Mouse (Mus musculus) lung, postnatal 0 days (tissue): ENCODE measurements at regions not wholly inside any gene's neighbourhood (a gene's known extent, or its start where the extent isn't known, plus 50 kb on each side); places are given as distances from the start of the nearest gene placed in this dataset.

Source experiments
- ATAC-seq: fragments of 200-750 bp; cut with Nextera tagmentation; 2 replicates; pipeline ENCODE4 v1.8.0; 2017; ENCODE audit warnings: moderate library complexity
- DNase-seq: peaks from one replicate; pipeline ENCODE4 v3.0.0-alpha.2; 2016; ENCODE audit warnings: low spot score
- H3K27ac ChIP-seq: fragments of 300-500 bp; sonication (generic); 2 replicates; pipeline ENCODE4 v1.5.1; 2014; ENCODE audit warnings: antibody characterized with exemption, mild to moderate bottlenecking, low read length, mixed read lengths
- H3K27me3 ChIP-seq: fragments of 300-500 bp; sonication (generic); replicated peaks from 2 replicates; pipeline ENCODE4 v1.6.1; 2014; ENCODE audit warnings: low read length, mixed read lengths; ENCODE audit not compliant: insufficient read depth
- H3K36me3 ChIP-seq: fragments of 300-500 bp; sonication (generic); 2 replicates; pipeline ENCODE4 v1.6.1; 2014; ENCODE audit warnings: low read length, mixed read lengths; ENCODE audit not compliant: insufficient read depth
- H3K4me1 ChIP-seq: fragments of 300-500 bp; sonication (generic); 2 replicates; pipeline ENCODE4 v1.6.1; 2014; ENCODE audit warnings: antibody characterized with exemption, low read depth, low read length, mixed read lengths; ENCODE audit not compliant: insufficient read depth
- H3K4me2 ChIP-seq: fragments of 300-500 bp; sonication (generic); replicated peaks from 2 replicates; pipeline ENCODE4 v1.6.1; 2014; ENCODE audit warnings: low read depth, mild to moderate bottlenecking, low read length, moderate library complexity, mixed read lengths
- H3K4me3 ChIP-seq: fragments of 300-500 bp; sonication (generic); 2 replicates; pipeline ENCODE4 v1.5.1; 2014; ENCODE audit warnings: low read depth, low read length
- H3K9ac ChIP-seq: fragments of 300-500 bp; sonication (generic); replicated peaks from 2 replicates; pipeline ENCODE4 v1.6.1; 2014; ENCODE audit warnings: low read depth, mild to moderate bottlenecking
- H3K9me3 ChIP-seq: fragments of 300-500 bp; sonication (generic); 2 replicates; pipeline ENCODE4 v1.6.1; 2016; ENCODE audit warnings: low read length, mixed read lengths
- CTCF ChIP-seq: IDR thresholded peaks from 2 replicates; pipeline ENCODE4 v1.5.1; 2016; ENCODE audit warnings: antibody characterized with exemption, mild to moderate bottlenecking
- EP300 ChIP-seq: IDR thresholded peaks from 2 replicates; pipeline ENCODE4 v1.6.1; 2016; ENCODE audit warnings: antibody characterized with exemption, mild to moderate bottlenecking, control low read depth
- WGBS: fragments of 180-500 bp; shearing (Covaris S2); extraction: QIAGEN DNeasy Blood & Tissue Kit; methylation state at CpG from one replicate; pipeline ENCODE4 v1.1.7; 2014; 5-methylcytosine and 5-hydroxymethylcytosine counted together

- Histone ChIP-seq H3K9me3 (no peaks in the 10 kb centered on the region), H3K36me3 (no peaks in the 10 kb centered on the region), H3K9ac (no peak overlapping the region), H3K4me3 (no peak overlapping the region), H3K4me2 (no peak overlapping the region), H3K27me3 (no peaks in the 10 kb centered on the region), H3K4me1 (no peaks in the 10 kb centered on the region; the same call in 1 of the 2 replicates), H3K27ac (no peak overlapping the region)
- no peak for ATAC-seq
- peak; percentile 44 for DNase-seq
- no peak for TF ChIP-seq CTCF
- TF ChIP-seq EP300, result no peak
- WGBS, result 77% methylated on average over 6 of the region's 6 CpGs
These were observed 163.4 kb upstream of the Jmjd1c start for GRCm38 (mm10) chr10:66932544-66932943.

- no peak overlapping the region for H3K4me2 ChIP-seq
- no peaks in the 10 kb centered on the region for H3K9me3 ChIP-seq
- no peak for TF ChIP-seq CTCF
- no peak for TF ChIP-seq EP300
- H3K9ac ChIP-seq, result no peak overlapping the region
- H3K4me1 ChIP-seq, result no peaks in the 10 kb centered on the region; the same call in 1 of the 2 replicates
- no peak for DNase-seq
- no peaks in the 10 kb centered on the region for H3K36me3 ChIP-seq
- no peak for ATAC-seq
- WGBS, result 70% methylated on average over 7 of the region's 7 CpGs
- H3K27me3 ChIP-seq, result no peaks in the 10 kb centered on the region
- no peak overlapping the region for H3K4me3 ChIP-seq
- H3K27ac ChIP-seq, result no peak overlapping the region
These were observed 162.2 kb upstream of the Jmjd1c start for GRCm38 (mm10) chr10:66933689-66934088.

- no peak for DNase-seq
- WGBS, result 60% methylated on average over 6 of the region's 6 CpGs
These were observed 160.2 kb upstream of the Jmjd1c start for GRCm38 (mm10) chr10:66935731-66936130.

GRCm38 (mm10) chr10:66937116-66937515 is 158.8 kb upstream of the Jmjd1c start:
- TF ChIP-seq CTCF (no peak), EP300 (no peak)
- Histone ChIP-seq H3K27ac (no peak overlapping the region), H3K4me3 (no peak overlapping the region), H3K4me2 (no peak overlapping the region), H3K9me3 (no peaks in the 10 kb centered on the region), H3K9ac (no peak overlapping the region), H3K4me1 (no peaks in the 10 kb centered on the region), H3K27me3 (no peaks in the 10 kb centered on the region), H3K36me3 (no peaks in the 10 kb centered on the region)
- ATAC-seq, result no peak
- DNase-seq, result peak; percentile 44
- WGBS, result 80% methylated on average over 13 of the region's 13 CpGs

More at GRCm38 (mm10) chr10:66935731-66936130, 160.2 kb upstream of the Jmjd1c start:
- no peak for ATAC-seq
- Histone ChIP-seq H3K4me3 (no peak overlapping the region), H3K27ac (no peak overlapping the region), H3K4me2 (no peak overlapping the region), H3K9me3 (no peaks in the 10 kb centered on the region), H3K36me3 (no peaks in the 10 kb centered on the region), H3K9ac (no peak overlapping the region), H3K27me3 (no peaks in the 10 kb centered on the region), H3K4me1 (no peaks in the 10 kb centered on the region)
- TF ChIP-seq EP300, result no peak
- TF ChIP-seq CTCF, result no peak

DNA sequence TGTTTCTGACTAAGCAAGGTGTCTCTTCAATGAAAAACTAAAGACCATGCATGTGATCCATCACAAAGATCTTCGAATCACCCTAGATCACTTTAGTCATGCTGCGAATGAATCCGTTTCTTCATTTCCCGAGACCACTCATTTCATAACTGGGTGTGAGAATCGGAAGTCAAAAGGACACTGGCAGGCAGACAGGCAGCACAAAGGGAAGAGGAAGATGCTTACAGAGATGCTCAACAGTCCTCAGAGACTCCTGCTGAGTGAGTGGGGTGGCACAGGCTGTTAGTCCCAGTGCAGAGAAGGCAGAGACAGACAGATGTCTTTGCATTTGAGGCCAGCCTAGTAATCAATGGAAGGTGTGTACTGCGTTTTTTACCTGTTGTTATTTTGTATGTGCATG is 155.6 kb upstream of the Jmjd1c start:
- H3K9me3 ChIP-seq, result no peaks in the 10 kb centered on the region
- no peak overlapping the region for H3K9ac ChIP-seq
- H3K4me2 ChIP-seq, result no peak overlapping the region
- H3K36me3 ChIP-seq, result no peaks in the 10 kb centered on the region
- H3K4me1 ChIP-seq, result no peaks in the 10 kb centered on the region
- TF ChIP-seq CTCF, result no peak
- no peak for TF ChIP-seq EP300
- no peak overlapping the region for H3K4me3 ChIP-seq
- DNase-seq (no peak), ATAC-seq (no peak)
- no peaks in the 10 kb centered on the region for H3K27me3 ChIP-seq
- WGBS, result 83% methylated on average over 6 of the region's 6 CpGs
- H3K27ac ChIP-seq, result no peak overlapping the region

DNA sequence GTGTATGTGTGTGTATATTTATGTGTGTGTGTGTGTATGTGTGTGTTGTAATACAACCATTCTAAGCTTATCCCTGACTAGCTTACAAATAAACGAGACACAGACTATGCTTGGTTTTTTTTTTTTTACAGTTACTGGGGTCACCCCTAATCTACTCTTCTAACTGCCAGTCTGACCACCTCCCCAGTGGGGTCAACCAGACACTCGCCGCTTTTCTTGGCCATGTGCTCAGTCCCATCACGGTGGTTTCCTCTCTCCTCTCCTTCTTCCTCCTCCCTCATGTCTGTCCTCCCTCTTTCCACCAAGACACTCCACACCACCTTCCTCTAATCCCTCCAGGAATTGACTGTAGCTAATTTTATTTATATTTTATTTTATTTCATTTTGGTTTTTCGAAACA is 155.0 kb upstream of the Jmjd1c start:
- WGBS, result 78% methylated on average over 5 of the region's 5 CpGs

GRCm38 (mm10) chr10:66941974-66942373 is 154.0 kb upstream of the Jmjd1c start:
- TF ChIP-seq CTCF (no peak), EP300 (no peak)
- no peak for DNase-seq
- no peaks in the 10 kb centered on the region for H3K36me3 ChIP-seq
- 70% methylated on average over 3 of the region's 3 CpGs for WGBS
- H3K9ac ChIP-seq, result no peak overlapping the region
- no peak for ATAC-seq
- H3K4me2 ChIP-seq, result no peak overlapping the region
- H3K9me3 ChIP-seq, result no peaks in the 10 kb centered on the region
- no peak overlapping the region for H3K4me3 ChIP-seq
- H3K27ac ChIP-seq, result no peak overlapping the region
- H3K27me3 ChIP-seq, result no peaks in the 10 kb centered on the region
- H3K4me1 ChIP-seq, result no peaks in the 10 kb centered on the region

More for the DNA sequence above, 155.0 kb upstream of the Jmjd1c start:
- Histone ChIP-seq H3K36me3 (no peaks in the 10 kb centered on the region), H3K4me2 (no peak overlapping the region), H3K27ac (no peak overlapping the region), H3K4me1 (no peaks in the 10 kb centered on the region), H3K9me3 (no peaks in the 10 kb centered on the region), H3K27me3 (no peaks in the 10 kb centered on the region), H3K9ac (no peak overlapping the region), H3K4me3 (no peak overlapping the region)
- ATAC-seq, result no peak
- DNase-seq, result no peak
- TF ChIP-seq CTCF (no peak), EP300 (no peak)
